Mouse (Mus musculus) embryonic facial prominence, embryonic 11.5 days (tissue): ENCODE data around the gene Hnrnpa3. TPM values are rescaled to one million over a fixed set of nuclear protein-coding genes. Genes with fewer than 3 reads are reported as not detected.
A peak's percentile ranks its signal among the peaks of the same experiment; 100 is the strongest.

Source experiments
- ATAC-seq: fragments of 200-750 bp; cut with Nextera tagmentation; replicated peaks from 2 replicates; pipeline ENCODE4 v1.8.0; 2017; ENCODE audit warnings: low read depth; ENCODE audit not compliant: insufficient number of reproducible peaks, low FRiP score, low TSS enrichment
- DNase-seq: peaks from one replicate; pipeline ENCODE4 v3.0.0-alpha.2; 2015; ENCODE audit warnings: low spot score
- H3K27ac ChIP-seq: fragments of 300-500 bp; sonication (generic); replicated peaks from 2 replicates; pipeline ENCODE4 v1.5.1; 2014; ENCODE audit warnings: mild to moderate bottlenecking, low read depth, low read length, control low read depth
- H3K27me3 ChIP-seq: fragments of 300-500 bp; sonication (generic); 2 replicates; pipeline ENCODE4 v1.6.1; 2014; ENCODE audit warnings: mild to moderate bottlenecking, low read length, moderate library complexity, mixed read lengths; ENCODE audit not compliant: control insufficient read depth, insufficient read depth
- H3K36me3 ChIP-seq: fragments of 300-500 bp; sonication (generic); replicated peaks from 2 replicates; pipeline ENCODE4 v1.6.1; 2014; ENCODE audit warnings: low read depth, mild to moderate bottlenecking, low read length, moderate library complexity, mixed read lengths; ENCODE audit not compliant: control insufficient read depth, insufficient read depth
- H3K4me1 ChIP-seq: fragments of 300-500 bp; sonication (generic); 2 replicates; pipeline ENCODE4 v1.6.1; 2014; ENCODE audit warnings: low read length, mixed read lengths; ENCODE audit not compliant: control insufficient read depth, insufficient read depth
- H3K4me2 ChIP-seq: fragments of 300-500 bp; sonication (generic); 2 replicates; pipeline ENCODE4 v1.6.1; 2014; ENCODE audit warnings: low read depth, mild to moderate bottlenecking, control low read depth, low read length, moderate library complexity
- H3K4me3 ChIP-seq: fragments of 300-500 bp; sonication (generic); 2 replicates; pipeline ENCODE4 v1.5.1; 2014; ENCODE audit warnings: low read depth, low read length, control low read depth
- H3K9ac ChIP-seq: fragments of 300-500 bp; sonication (generic); replicated peaks from 2 replicates; pipeline ENCODE4 v1.6.1; 2014; ENCODE audit warnings: mild to moderate bottlenecking, control low read depth, low read length
- H3K9me3 ChIP-seq: fragments of 300-500 bp; sonication (generic); replicated peaks from 2 replicates; pipeline ENCODE4 v1.6.1; 2016; ENCODE audit warnings: mild to moderate bottlenecking, low read length, inconsistent platforms, mixed read lengths; ENCODE audit not compliant: control insufficient read depth
- WGBS: fragments of 180-500 bp; shearing (Covaris S2); extraction: QIAGEN DNeasy Blood & Tissue Kit; methylation state at CpG from one replicate; pipeline ENCODE4 v1.1.7; 2014; 5-methylcytosine and 5-hydroxymethylcytosine counted together
- polyA plus RNA-seq: library from polyadenylated mRNA; unstranded; fragments of >200 nt; fragmentation: Nextera tagmentation; extraction: Ambion mirVana; gene quantifications from 2 replicates; pipeline ENCODE4 v1.2.1, GENCODE M21; 2014

Gene Hnrnpa3
- polyA plus RNA-seq, 1 experiment from 2014 or later, result 356 TPM

DNA sequence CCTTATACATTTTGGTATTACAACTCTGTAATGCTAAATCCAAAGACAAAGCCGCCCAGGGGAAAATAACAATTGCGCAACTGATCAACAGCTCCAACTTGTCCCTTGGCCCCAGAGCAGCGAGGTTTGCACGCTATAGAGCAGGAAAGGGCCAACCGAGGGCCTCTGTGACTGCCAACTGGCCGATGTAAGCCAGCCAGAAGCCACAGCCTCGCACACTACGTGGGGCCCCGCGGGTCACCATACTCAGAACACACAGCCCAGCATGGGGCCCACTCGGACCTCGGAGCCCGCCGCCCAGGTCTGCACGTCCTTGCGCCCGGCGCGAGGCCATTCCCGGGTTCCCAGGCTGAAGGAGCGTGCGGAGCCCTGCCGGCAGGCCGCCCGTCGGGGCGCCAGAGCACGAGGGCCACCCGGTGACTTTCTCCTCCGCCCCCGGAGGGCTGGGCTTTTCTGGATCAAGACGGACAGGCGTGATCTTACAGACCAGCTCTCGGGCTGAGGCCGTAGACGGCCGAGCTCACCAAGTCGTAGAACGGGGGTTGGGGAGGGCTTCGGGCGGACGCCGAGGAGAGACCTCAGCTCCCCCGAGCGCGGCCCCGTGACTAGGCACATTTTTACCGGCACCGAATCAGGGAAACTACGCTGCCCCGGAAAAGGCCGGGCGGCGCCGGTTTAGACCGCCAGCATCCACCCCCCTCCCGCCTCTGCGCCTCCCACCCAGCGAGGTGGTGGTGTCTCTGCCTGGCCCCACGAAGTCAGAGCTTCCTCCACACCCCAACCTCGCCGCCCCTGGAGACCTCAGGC, 44.5 kb downstream of the Hnrnpa3 start:
- H3K4me3 ChIP-seq, result peak overlapping the region; percentile 75
- DNase-seq (peak; percentile 95), ATAC-seq (peak; percentile 85)
- no peaks in the 10 kb centered on the region for H3K4me1 ChIP-seq
- WGBS, result under 1% methylated on average over 59 of the region's 62 CpGs
- peak overlapping the region; percentile 93 for H3K27ac ChIP-seq
- peak overlapping the region; percentile 87 for H3K9ac ChIP-seq
- no peaks in the 10 kb centered on the region for H3K27me3 ChIP-seq
- H3K9me3 ChIP-seq, result no peaks in the 10 kb centered on the region
- H3K4me2 ChIP-seq, result peak overlapping the region; percentile 64
- H3K36me3 ChIP-seq, result no peaks in the 10 kb centered on the region

DNA sequence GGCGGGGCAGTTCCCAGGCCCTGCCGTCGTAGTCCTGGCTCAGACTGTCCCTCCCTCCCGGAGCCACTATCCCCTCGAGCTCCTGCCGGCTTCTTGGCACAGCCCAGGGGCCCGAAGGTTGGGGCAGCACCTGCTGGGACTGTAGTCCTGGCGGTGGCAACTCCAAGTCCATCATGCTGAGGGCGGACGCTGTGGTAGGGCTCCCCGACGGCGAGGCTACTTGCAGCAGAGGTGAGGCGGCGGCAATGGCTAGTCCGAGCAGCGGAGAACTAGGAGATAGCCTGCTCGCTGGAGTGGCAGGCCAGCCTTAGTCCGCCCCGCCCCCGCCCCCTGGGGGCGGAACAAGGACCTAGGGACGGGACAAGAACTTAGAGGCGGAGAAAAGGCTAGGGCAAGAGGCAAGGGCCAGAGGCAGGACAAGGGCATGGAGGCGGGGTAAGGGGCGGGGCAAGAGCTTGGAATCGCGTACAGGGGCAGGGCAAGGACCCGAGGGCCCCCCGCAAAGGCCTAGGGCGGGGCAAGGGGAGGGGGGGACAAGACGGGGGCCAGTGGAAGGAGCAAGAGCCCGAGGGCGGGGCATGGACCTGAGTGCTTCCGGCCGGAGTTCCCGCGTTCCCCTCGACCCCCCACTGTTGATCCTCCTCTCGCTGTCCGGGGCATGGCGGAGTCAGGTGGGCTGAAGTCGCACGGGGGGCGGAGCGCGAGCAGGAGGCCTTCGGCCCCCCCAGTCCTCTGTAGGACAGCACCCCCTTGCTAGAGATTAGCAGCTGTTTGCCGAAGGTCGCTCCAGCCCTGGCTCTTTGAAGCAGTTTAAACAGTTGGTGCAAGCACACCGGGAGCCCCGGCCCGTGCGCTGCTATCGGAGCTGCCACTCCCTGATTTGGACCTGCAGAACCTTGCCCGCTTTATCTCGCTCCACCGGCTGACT, 45.4 kb downstream of the Hnrnpa3 start, which contains the start of gene Nfe2l2:
TSS of gene Nfe2l2 (minus strand) at position 408 of the 928 bp plus-strand sequence.
- under 1% methylated on average over 57 of the region's 58 CpGs for WGBS

DNA sequence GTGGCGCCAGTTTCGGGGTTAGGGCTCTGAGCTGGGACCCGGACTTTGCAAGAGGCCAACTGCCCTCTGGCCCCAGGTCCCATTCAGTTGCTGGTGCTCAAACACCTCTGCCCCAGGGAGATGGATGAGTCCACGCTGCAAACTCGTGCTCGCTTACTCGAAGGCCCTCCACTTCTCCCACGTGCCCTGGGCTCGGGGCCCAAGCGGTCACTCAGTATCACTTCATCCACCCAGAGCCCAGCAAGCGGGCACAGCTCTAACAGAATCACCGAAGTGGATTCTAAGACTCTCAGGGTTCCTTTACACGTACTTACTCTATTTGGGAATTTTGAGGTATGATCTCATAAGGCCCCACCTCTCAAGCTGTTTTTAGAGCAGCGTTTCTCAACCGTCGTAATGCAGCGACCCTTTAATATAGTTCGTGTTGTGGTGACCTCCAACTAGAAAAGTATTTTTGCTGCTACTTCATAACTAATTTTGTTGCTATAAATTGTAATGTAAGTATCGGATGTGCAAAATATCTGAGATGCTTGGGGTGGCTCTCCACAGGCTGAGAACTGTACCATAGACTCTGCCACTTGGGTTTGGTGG, 46.2 kb downstream of the Hnrnpa3 start:
- DNase-seq (peak; percentile 42), ATAC-seq (no peak)
- peak overlapping the region; percentile 63 for H3K27ac ChIP-seq
- H3K4me3 ChIP-seq, result peak overlapping the region; percentile 75
- 25% methylated on average over 19 of the region's 19 CpGs for WGBS
- H3K4me1 ChIP-seq, result no peaks in the 10 kb centered on the region
- peak overlapping the region; percentile 87 for H3K9ac ChIP-seq
- no peaks in the 10 kb centered on the region for H3K36me3 ChIP-seq
- H3K4me2 ChIP-seq, result peak overlapping the region; percentile 64
- no peaks in the 10 kb centered on the region for H3K27me3 ChIP-seq
- H3K9me3 ChIP-seq, result no peaks in the 10 kb centered on the region

More for the DNA sequence above, 45.4 kb downstream of the Hnrnpa3 start, which contains the start of gene Nfe2l2:
- Histone ChIP-seq H3K27ac (peak within 1 kb of the TSS; percentile 93), H3K9ac (peak within 1 kb of the TSS; percentile 87), H3K27me3 (no peaks in the 10 kb centered on the region), H3K9me3 (no peaks in the 10 kb centered on the region), H3K36me3 (no peaks in the 10 kb centered on the region), H3K4me3 (peak within 1 kb of the TSS; percentile 75), H3K4me2 (peak within 1 kb of the TSS; percentile 64), H3K4me1 (no peaks in the 10 kb centered on the region)
- DNase-seq, result peak; percentile 96
- ATAC-seq, result peak; percentile 92

DNA sequence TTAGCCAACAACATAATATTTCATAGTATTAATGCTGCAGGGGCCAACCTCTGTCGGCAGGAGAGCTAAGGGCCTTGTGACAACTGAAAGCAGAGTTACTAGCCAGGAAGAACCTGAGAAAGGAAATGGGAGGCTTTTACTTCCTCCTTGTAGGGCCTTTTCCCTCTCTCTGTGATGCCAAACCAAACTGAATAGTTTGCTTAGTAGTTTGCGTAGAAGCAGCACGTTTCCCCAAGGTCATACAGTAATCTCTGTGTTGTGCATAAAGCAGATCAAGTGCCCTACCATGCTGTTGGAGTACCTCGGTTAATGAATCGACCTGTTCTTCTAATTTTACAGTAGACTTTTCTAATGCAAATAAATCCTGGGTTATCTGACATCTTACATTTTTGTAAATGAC, 47.4 kb downstream of the Hnrnpa3 start:
- ATAC-seq, result no peak
- no peak overlapping the region for H3K4me2 ChIP-seq
- no peaks in the 10 kb centered on the region for H3K4me1 ChIP-seq
- no peak overlapping the region for H3K27ac ChIP-seq
- DNase-seq, result no peak
- WGBS, result 72% methylated on average over 5 of the region's 5 CpGs
- H3K27me3 ChIP-seq, result no peaks in the 10 kb centered on the region
- no peak overlapping the region for H3K9ac ChIP-seq
- no peak overlapping the region for H3K4me3 ChIP-seq
- no peaks in the 10 kb centered on the region for H3K9me3 ChIP-seq
- H3K36me3 ChIP-seq, result no peaks in the 10 kb centered on the region

DNA sequence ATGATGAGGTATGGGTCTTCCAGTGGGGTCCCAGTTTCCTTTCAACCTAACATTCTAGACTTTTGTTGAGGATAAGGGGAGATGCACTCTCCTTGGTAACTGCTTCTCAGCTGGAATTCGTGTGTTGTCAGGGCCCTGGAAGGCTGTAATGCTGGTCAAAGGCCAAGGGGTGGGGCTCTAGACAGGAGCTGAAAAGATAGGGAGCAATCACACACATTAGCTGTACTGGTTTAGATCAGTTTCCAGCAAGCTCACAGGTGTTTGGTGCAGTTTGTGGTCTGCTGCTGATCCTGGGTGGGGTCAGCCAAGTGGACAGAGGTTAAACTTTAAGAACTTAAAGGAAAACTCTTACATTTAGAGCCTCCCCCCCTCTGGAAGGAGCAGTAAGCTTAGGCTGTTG, 48.4 kb downstream of the Hnrnpa3 start:
- H3K9me3 ChIP-seq, result no peaks in the 10 kb centered on the region
- no peaks in the 10 kb centered on the region for H3K36me3 ChIP-seq
- ATAC-seq (no peak), DNase-seq (no peak)
- WGBS, result 18% methylated on average over 1 of the region's 1 CpGs
- H3K4me2 ChIP-seq, result no peak overlapping the region
- no peaks in the 10 kb centered on the region for H3K4me1 ChIP-seq
- H3K27me3 ChIP-seq, result no peaks in the 10 kb centered on the region
- H3K4me3 ChIP-seq, result no peak overlapping the region
- no peak overlapping the region for H3K27ac ChIP-seq
- H3K9ac ChIP-seq, result no peak overlapping the region

DNA sequence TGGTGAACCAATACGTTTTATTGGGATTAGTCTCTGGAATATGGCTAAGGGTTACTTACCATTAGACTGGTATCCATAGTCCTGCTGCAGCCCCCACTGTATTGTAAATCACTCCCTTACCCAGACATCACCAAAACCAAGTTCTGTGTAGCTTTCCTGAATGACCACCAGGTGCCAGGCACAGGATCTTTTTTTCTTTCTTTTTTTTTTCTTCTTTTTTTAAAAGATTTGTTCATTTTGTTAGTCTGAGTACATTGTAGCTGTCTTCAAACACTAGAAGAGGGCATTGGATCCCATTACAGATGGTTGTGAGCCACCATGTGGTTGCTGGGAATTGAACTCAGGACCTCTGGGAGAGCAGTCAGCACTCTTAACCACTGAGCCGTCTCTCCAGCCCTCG, 54.0 kb downstream of the Hnrnpa3 start:
- no peaks in the 10 kb centered on the region; the same call in 1 of the 2 replicates for H3K4me1 ChIP-seq
- ATAC-seq (no peak), DNase-seq (no peak)
- H3K27ac ChIP-seq, result no peak overlapping the region
- H3K27me3 ChIP-seq, result no peaks in the 10 kb centered on the region
- no peak overlapping the region for H3K4me2 ChIP-seq
- no peaks in the 10 kb centered on the region for H3K9me3 ChIP-seq
- no peak overlapping the region for H3K4me3 ChIP-seq
- H3K36me3 ChIP-seq, result no peaks in the 10 kb centered on the region
- H3K9ac ChIP-seq, result no peak overlapping the region
- WGBS, result 83% methylated on average over 3 of the region's 3 CpGs

DNA sequence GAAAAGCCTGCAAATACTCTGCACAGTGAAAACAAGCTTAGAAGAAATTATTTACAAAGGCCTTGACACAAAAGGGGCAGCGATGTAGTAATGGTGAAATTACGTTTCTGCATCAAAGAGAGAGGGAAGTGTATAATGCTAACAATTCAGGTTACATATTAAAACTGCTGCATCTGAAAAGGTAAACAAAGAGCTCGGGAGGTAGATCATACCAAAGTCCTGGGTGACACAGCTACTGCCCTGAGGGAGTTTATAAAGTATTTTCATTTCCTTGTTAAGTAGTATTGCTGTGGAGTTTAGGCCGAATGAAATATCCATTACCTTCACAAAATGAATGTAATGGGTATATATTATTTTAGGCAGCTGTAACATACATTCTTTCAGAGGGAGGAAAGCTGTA, 55.7 kb downstream of the Hnrnpa3 start:
- ATAC-seq, result no peak
- Histone ChIP-seq H3K4me1 (no peaks in the 10 kb centered on the region; the same call in 1 of the 2 replicates), H3K9ac (no peak overlapping the region), H3K36me3 (no peaks in the 10 kb centered on the region), H3K4me2 (no peak overlapping the region), H3K4me3 (no peak overlapping the region), H3K27ac (no peak overlapping the region), H3K27me3 (no peaks in the 10 kb centered on the region), H3K9me3 (no peaks in the 10 kb centered on the region)
- WGBS, result 69% methylated on average over 4 of the region's 4 CpGs
- DNase-seq, result no peak
